Mouse (Mus musculus): ENCODE data around the gene Tnnt2.

Tnnt2 gene

GRCm38 (mm10) chr1:135835716-135836483 is at the start of gene Tnnt2:
Tnnt2 (plus strand) TSS chr1:135836354.
- peak; percentile 98 for DNase-seq

GRCm38 (mm10) chr1:135787799-135788198 is 48.4 kb upstream of the Tnnt2 start:
- peak; percentile 96 for DNase-seq

DNA sequence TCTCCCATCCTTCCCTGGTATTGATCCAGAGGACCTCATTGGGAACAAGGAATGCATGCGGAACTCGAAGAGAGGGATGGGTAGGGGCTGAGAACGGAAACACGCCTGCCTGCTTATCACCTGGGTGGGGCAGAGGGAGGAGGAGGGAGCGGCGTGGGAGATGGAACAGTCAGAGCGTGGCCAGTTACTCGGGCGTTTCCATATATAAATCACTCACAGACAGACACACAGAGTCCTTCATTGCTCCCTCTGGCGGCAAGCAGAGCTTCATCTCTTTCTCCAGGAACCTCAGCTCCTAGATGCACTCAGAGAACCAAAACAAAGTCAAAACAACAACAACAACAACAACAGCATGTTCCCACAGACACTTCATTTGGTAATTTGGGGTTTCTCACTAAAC is 47.4 kb upstream of the Tnnt2 start:
- DNase-seq, result no peak

- DNase-seq, result no peak
Observed at GRCm38 (mm10) chr1:135789815-135790214, 46.3 kb upstream of the Tnnt2 start.

GRCm38 (mm10) chr1:135792143-135792939 is 43.8 kb upstream of the Tnnt2 start:
- no peak for DNase-seq

DNA sequence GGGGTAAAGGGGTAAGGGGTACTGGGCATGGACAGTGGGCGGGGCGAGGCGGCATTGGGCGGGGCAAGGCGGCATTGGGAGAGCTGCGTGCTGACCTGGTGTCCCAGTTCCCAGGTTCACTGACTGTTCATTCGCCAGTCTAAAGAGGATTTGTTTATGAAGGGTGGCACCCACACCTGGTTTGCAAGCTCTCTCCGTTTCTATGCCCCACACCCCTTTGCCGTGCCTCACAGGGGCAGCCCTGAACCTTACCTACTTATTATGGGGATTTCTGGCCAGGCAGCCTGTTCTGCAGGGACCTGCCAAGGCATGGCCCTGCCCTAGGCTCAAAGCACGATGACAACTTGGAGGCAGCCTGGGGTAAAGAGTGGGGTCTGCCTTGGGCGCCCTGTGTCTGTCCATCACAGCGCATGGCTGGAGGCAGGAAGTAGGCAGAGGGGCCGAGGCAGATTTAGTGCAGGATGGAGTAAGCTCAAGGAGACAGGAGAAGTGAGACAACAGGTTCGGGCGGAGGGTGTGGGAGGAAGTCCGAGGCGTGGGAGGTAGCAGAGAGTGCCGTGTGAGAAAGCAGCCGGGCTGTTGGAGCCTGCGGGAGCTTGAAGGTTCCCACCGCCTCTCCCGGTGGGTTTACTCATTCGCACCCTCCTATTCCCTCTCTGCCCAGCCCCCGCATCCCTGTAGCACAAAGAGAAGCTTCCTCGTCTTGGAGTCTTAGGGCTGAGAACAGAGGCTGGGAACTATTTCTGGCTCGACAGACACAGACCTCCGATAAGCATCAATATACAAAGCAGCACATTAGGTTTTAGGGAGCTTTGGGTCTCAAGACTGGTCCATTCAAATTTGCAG is 42.6 kb upstream of the Tnnt2 start:
- peak; percentile 93 for DNase-seq

- no peak for DNase-seq
Observed at GRCm38 (mm10) chr1:135794216-135795134, 41.7 kb upstream of the Tnnt2 start.

- DNase-seq, result no peak
Observed at GRCm38 (mm10) chr1:135798492-135798891, 37.7 kb upstream of the Tnnt2 start.

DNA sequence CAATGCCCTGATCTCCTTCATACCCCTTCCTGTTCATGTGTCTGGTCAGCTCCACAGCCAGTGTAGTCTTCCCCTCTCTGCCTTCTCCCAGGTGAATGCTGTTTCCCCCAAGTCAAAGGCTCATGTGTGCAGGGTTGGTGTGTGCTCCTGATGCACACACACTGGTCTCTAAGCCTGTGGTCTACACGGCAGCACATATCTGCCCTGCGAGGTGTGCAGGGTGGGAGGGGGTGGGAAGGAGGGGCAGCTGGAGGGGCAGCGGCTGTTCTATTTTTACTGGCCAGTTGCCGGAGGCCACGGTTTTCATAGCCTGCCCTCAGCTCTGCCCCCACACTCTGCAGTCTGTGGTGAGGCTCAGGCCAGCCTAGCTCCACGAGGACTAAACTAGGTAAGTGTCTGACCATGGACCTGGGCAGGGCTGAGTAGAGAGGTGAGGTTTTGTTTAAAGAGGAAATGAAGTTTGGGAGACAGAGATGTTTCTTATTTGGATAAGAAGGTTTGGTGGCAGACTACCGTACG is 37.0 kb upstream of the Tnnt2 start:
- no peak for DNase-seq

DNA sequence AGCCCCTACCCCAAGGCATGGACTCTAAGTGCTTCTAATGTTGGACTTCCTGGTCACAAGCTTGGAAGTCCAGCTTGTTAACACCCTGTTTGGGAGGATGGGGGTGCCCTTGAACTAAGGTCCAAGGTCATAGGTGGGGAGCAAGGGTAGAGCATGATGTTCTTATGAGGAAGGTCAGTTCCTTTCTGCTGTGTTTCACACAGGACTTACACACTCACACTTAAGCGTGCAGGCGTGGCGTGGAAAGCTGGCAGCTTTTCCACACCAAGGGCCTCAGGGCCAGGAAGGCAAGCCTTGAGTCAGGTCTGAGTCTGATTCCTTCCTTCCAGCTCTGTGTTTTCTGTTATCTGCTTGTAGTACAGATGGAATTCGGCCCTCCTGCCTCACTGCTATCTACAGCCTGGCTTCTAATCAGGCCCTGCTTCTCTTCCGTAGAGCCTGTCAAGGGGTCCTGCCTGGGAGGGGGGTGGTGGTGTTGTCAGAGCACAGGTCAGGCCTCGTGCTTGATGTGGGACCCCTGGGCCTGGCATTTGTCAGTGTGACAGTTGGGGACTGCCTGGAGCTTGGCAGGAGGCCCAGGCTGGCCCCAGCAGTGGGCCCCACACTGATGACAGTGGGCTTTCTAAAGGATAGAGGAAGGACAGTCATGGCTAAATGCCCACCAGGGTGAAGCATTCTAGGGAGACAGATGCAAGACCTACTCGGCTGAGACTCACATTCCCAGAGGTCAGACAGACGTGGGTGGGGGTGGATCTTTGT is 35.8 kb upstream of the Tnnt2 start:
- no peak for DNase-seq

GRCm38 (mm10) chr1:135807546-135807945 is 28.6 kb upstream of the Tnnt2 start:
- no peak for DNase-seq

DNA sequence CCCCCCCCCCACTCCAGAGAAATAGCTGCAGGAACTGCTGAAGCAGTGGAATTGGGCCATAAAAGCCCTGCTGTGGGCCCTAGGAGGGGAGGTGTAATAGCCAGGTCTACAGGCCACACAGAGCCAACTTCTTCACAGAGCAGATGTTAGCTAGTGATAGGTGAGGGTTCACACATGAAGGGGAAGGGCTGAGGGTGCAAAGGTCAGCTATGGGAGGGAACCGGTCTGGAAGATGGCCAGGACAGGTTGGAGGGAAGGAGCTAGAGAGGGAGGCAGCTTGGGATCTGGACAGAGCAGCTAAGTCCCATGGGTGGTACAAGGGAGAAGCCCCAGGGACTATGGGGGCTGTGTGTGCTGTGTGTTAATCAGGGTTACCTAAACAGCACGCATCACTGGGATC is 26.0 kb upstream of the Tnnt2 start:
- no peak for DNase-seq

GRCm38 (mm10) chr1:135811016-135811646 is 25.0 kb upstream of the Tnnt2 start:
- DNase-seq, result peak; percentile 96

GRCm38 (mm10) chr1:135812205-135812604 is 23.9 kb upstream of the Tnnt2 start:
- DNase-seq, result no peak

GRCm38 (mm10) chr1:135812618-135813017 is 23.5 kb upstream of the Tnnt2 start:
- DNase-seq, result no peak

DNA sequence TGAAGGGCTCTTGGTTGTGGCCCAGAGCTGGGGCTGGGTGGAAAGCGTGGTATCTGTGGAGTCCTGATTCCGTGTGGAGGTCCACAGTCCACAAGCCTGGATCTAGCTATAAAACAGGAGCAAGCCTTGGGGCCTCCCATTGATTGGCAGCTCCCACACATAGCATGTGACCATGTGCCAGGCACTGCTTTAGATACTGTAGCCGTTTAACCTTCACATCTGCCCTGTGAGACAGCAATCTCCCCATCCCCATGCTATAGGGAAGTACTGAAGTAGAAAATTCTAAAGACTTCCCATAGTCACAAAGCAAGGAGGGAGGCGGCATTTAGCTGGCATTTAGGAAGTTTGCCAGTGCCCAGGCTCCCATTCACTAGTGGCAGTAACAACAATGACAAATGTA is 23.1 kb upstream of the Tnnt2 start:
- no peak for DNase-seq

DNA sequence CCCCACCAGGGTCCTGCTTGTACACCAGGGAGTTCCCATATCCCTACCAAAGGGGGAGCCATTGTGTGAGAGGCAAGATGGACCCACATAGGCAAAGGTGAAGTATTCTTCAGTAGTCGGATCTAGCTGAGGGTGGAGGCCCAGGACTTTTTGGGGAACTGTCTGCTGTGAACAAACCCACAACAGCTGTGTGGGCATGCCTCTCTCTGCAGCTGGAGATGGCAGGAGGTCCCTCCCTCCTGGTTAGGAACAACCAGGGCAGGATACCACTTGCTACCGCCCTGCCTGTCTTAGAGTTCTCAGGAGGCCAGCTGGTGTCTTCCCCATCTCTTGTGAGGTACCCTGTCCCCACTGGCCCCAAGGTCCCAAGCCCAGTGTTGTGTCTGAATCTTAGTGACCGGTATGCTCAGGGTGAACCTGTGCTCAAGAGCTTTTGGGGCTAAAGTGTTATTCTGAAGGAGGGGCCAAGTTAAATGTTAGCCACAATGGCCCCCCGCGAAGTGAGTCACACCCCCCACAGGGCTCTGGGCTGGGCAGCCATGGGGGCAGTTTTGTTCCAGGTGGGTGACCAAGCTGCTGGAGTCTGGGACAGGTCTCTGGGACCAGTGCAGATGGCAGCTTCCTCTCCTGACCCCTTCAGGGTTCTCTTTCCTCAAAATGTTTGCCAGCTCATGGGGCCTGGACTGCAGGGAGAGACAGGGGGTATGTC is 22.3 kb upstream of the Tnnt2 start:
- no peak for DNase-seq

DNA sequence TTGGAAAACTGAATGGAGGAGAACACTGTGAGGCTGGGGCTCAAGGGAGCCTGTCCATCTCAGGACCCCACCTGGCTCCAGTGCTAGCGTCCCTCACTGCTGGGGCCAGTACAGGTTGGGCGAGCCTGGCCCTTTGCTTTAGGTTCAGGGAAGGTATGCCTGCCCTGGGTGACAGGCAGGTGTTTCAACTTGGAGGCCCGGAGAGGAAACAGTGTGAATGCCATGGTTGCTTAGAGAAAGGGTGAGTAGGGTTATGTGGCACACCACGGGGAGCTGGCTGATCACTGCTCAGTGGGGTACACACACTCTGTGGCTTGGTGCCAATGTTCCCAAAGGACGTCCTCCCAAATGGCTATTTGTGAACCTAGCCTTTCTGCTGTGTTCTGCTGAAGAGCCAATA is 21.6 kb upstream of the Tnnt2 start:
- no peak for DNase-seq

GRCm38 (mm10) chr1:135817595-135817994 is 18.6 kb upstream of the Tnnt2 start:
- no peak for DNase-seq

DNA sequence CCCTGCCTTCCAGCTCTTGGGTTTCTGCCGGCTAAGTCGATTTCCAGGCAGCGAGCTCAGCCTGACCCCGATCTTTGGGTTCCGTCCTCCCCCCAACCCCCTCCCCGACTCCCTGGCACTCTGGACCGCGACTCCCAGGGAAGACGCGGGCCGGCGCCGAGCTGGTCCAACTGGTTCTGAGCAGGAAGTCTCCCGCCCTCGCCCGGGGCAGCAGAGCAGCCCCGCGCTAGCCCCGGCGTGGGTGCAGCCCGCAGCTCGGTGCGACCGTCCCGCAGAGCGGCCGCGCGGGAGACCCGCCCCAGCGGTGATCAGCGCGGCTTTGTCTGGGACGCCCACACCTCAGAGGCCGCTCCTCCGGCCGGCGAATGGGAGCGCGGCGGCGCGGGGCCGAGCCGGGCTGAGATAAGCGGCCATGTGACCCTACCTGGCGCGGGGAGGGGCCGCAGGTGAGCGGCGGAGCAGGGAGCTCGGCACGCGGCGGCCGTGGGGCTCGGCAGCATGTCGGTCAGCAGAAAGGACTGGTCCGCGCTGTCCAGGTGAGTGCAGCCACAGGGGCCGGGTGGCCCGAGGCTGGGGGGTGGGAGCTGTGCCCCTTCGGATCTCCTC is 17.6 kb upstream of the Tnnt2 start, which contains the start of gene Lad1:
Gene Lad1 (plus strand): TSS at position 118 of the 606 bp plus-strand sequence.
- no peak for DNase-seq

All from heart, adult 11 months (tissue).